Mouse (Mus musculus): Measurements from ENCODE around the gene Dazl.

Gene Dazl
- long read RNA-seq, experiment 1: 0 reads
- long read RNA-seq, experiment 2: 0 reads

- intact Hi-C loops (cut with DNase I): loop anchor here (2.0 to 10.0 kb wide), 2 partner anchors 212 to 502 kb away; partner anchors contain the start of gene Plcl2
Observed at GRCm38 (mm10) chr17:50293241-50293731, at the start of gene Dazl. TSS of gene Dazl (minus strand) at chr17:50293636.

GRCm38 (mm10) chr17:50341850-50342544, 48.6 kb upstream of the Dazl start:
- intact Hi-C loops (cut with DNase I): no loop called here

- intact Hi-C loops (cut with DNase I): no loop called here
Observed at GRCm38 (mm10) chr17:50338901-50339300, 45.5 kb upstream of the Dazl start.

- intact Hi-C loops (cut with DNase I): no loop called here
Observed at GRCm38 (mm10) chr17:50335776-50336175, 42.3 kb upstream of the Dazl start.

- intact Hi-C loops (cut with DNase I): loop anchor here (5.0 kb wide), 1 partner anchor 37 kb away; no protein-coding TSS in a partner anchor
Observed at GRCm38 (mm10) chr17:50334694-50335093, 41.3 kb upstream of the Dazl start.

- intact Hi-C loops (cut with DNase I): loop anchor here (5.0 kb wide), 1 partner anchor 35 kb away; no protein-coding TSS in a partner anchor
Observed at GRCm38 (mm10) chr17:50332012-50332300, 38.5 kb upstream of the Dazl start.

GRCm38 (mm10) chr17:50331171-50332011, 38.0 kb upstream of the Dazl start:
- intact Hi-C loops (cut with DNase I): loop anchor here (5.0 kb wide), 1 partner anchor 34 kb away; no protein-coding TSS in a partner anchor

- intact Hi-C loops (cut with DNase I): loop anchor here (5.0 kb wide), 1 partner anchor 33 kb away; no protein-coding TSS in a partner anchor
Observed at GRCm38 (mm10) chr17:50330245-50330644, 36.8 kb upstream of the Dazl start.

GRCm38 (mm10) chr17:50324658-50325057, 31.2 kb upstream of the Dazl start:
- intact Hi-C loops (cut with DNase I): no loop called here

GRCm38 (mm10) chr17:50318810-50319209, 25.4 kb upstream of the Dazl start:
- intact Hi-C loops (cut with DNase I): no loop called here

- intact Hi-C loops (cut with DNase I): no loop called here
Observed at GRCm38 (mm10) chr17:50316216-50317150, 23.0 kb upstream of the Dazl start.

GRCm38 (mm10) chr17:50310148-50310802, 16.8 kb upstream of the Dazl start:
- intact Hi-C loops (cut with DNase I): no loop called here

- intact Hi-C loops (cut with DNase I): no loop called here
Observed at GRCm38 (mm10) chr17:50309512-50310072, 16.2 kb upstream of the Dazl start.

- intact Hi-C loops (cut with DNase I): no loop called here
Observed at GRCm38 (mm10) chr17:50308880-50309279, 15.4 kb upstream of the Dazl start.

GRCm38 (mm10) chr17:50308059-50308647, 14.7 kb upstream of the Dazl start:
- intact Hi-C loops (cut with DNase I): no loop called here

GRCm38 (mm10) chr17:50302867-50303266, 9.4 kb upstream of the Dazl start:
- intact Hi-C loops (cut with DNase I): no loop called here

- intact Hi-C loops (cut with DNase I): no loop called here
Observed at GRCm38 (mm10) chr17:50300171-50300841, 6.9 kb upstream of the Dazl start.

- intact Hi-C loops (cut with DNase I): loop anchor here (5.0 to 10.0 kb wide), 2 partner anchors 33 to 206 kb away; partner anchors contain the start of gene Plcl2
Observed at GRCm38 (mm10) chr17:50298821-50299220, 5.4 kb upstream of the Dazl start.

GRCm38 (mm10) chr17:50294726-50295125, 1.3 kb upstream of the Dazl start:
- intact Hi-C loops (cut with DNase I): loop anchor here (5.0 to 10.0 kb wide), 2 partner anchors 38 to 210 kb away; partner anchors contain the start of gene Plcl2
